Mouse (Mus musculus) thymus, adult 2 months (tissue): ENCODE measurements around the gene Morn2. TPM values are rescaled to one million over a fixed set of nuclear protein-coding genes. Genes with fewer than 3 reads are reported as not detected.

Experiments used
- DNase-seq: peaks from one replicate; pipeline ENCODE4 v3.0.0; 2021
- H3K27ac ChIP-seq: fragments of 200-500 bp; 2 replicates; pipeline ENCODE4 v1.5.1; 2012; ENCODE audit warnings: low read length, control low read depth; ENCODE audit not compliant: control insufficient read depth, insufficient read depth
- H3K27me3 ChIP-seq: fragments of 200-500 bp; 2 replicates; pipeline ENCODE4 v1.6.1; 2012; ENCODE audit warnings: mild to moderate bottlenecking, low read length, moderate library complexity, mixed read lengths; ENCODE audit not compliant: control insufficient read depth, insufficient read depth
- H3K36me3 ChIP-seq: fragments of 200-500 bp; 2 replicates; pipeline ENCODE4 v1.6.1; 2012; ENCODE audit warnings: mild to moderate bottlenecking, low read length, moderate library complexity; ENCODE audit not compliant: control insufficient read depth, insufficient read depth
- H3K4me1 ChIP-seq: fragments of 200-500 bp; replicated peaks from 2 replicates; pipeline ENCODE4 v1.6.1; 2012; ENCODE audit warnings: low read length; ENCODE audit not compliant: control insufficient read depth, insufficient read depth
- H3K4me3 ChIP-seq: fragments of 200-500 bp; 2 replicates; pipeline ENCODE4 v1.5.1; 2012; ENCODE audit warnings: mild to moderate bottlenecking, low read length, control low read depth, moderate library complexity; ENCODE audit not compliant: control insufficient read depth, insufficient read depth
- CTCF ChIP-seq: fragments of 200-500 bp; IDR thresholded peaks from 2 replicates; pipeline ENCODE4 v1.5.1; 2012; ENCODE audit warnings: mild to moderate bottlenecking, control low read depth, low read length, moderate library complexity, borderline replicate concordance; ENCODE audit not compliant: control insufficient read depth, poor library complexity, insufficient read depth; ENCODE audit errors: extremely low read depth
- POLR2A ChIP-seq: fragments of 200-500 bp; IDR thresholded peaks from 2 replicates; pipeline ENCODE4 v1.6.1; 2012; ENCODE audit warnings: mild to moderate bottlenecking, low read length, control low read depth, moderate library complexity; ENCODE audit not compliant: control insufficient read depth, poor library complexity, insufficient read depth; ENCODE audit errors: extremely low read depth
- WGBS: fragments of 180-500 bp; shearing (Covaris S2); methylation state at CpG from one replicate; pipeline ENCODE4 v1.1.7; 2018; 5-methylcytosine and 5-hydroxymethylcytosine counted together
- polyA plus RNA-seq: library from polyadenylated mRNA; depleted of rRNA; stranded (reverse); fragments of >200 nt; gene quantifications from 2 replicates; pipeline ENCODE4 v1.2.3, GENCODE M21; 2012; rRNA removed

Morn2 gene
- polyA plus RNA-seq = 2.5 and 3.8 TPM in 2 replicates

GRCm38 (mm10) chr17:80290074-80290657 is at the start of gene Morn2, which contains the start of gene Dhx57:
TSS of gene Morn2 (plus strand) at chr17:80290203.
TSS of gene Dhx57 (minus strand) at chr17:80290476.
- TF ChIP-seq POLR2A (no peak), CTCF (no peak)
- H3K36me3 ChIP-seq = no peaks in the 10 kb centered on the region
- 2% methylated on average over 35 of the region's 35 CpGs for WGBS
- no peaks in the 10 kb centered on the region for H3K27me3 ChIP-seq
- DNase-seq = peak; percentile 98
- H3K4me1 ChIP-seq = peaks cover 6% of the 10 kb centered on the region; the same call in 1 of the 2 replicates
- peak within 1 kb of the TSS; percentile 38 for H3K27ac ChIP-seq
- H3K4me3 ChIP-seq = peak within 1 kb of the TSS; percentile 83

- 96% methylated on average over 9 of the region's 9 CpGs for WGBS
- DNase-seq = no peak
- H3K36me3 ChIP-seq = peaks cover 39% of the 10 kb centered on the region
- TF ChIP-seq POLR2A (no peak), CTCF (no peak)
- H3K27ac ChIP-seq = no peak overlapping the region
- H3K4me3 ChIP-seq = no peak overlapping the region
- H3K4me1 ChIP-seq = no peaks in the 10 kb centered on the region
- H3K27me3 ChIP-seq = no peaks in the 10 kb centered on the region
Observed at GRCm38 (mm10) chr17:80241594-80241993, 48.4 kb upstream of the Morn2 start.

GRCm38 (mm10) chr17:80243116-80243515 is 46.9 kb upstream of the Morn2 start:
- DNase-seq = no peak
- H3K4me1 ChIP-seq = no peaks in the 10 kb centered on the region
- H3K27ac ChIP-seq = no peak overlapping the region
- 96% methylated on average over 13 of the region's 13 CpGs for WGBS
- H3K36me3 ChIP-seq = peaks cover 37% of the 10 kb centered on the region
- no peaks in the 10 kb centered on the region for H3K27me3 ChIP-seq
- H3K4me3 ChIP-seq = no peak overlapping the region
- TF ChIP-seq CTCF (no peak), POLR2A (no peak)

GRCm38 (mm10) chr17:80252757-80253525 is 37.1 kb upstream of the Morn2 start:
- DNase-seq = no peak
- no peaks in the 10 kb centered on the region for H3K27me3 ChIP-seq
- 94% methylated on average over 13 of the region's 13 CpGs for WGBS
- no peaks in the 10 kb centered on the region for H3K4me1 ChIP-seq
- no peak for TF ChIP-seq CTCF
- no peak for TF ChIP-seq POLR2A
- H3K36me3 ChIP-seq = peaks cover 60% of the 10 kb centered on the region
- no peak overlapping the region for H3K27ac ChIP-seq
- H3K4me3 ChIP-seq = no peak overlapping the region

GRCm38 (mm10) chr17:80254421-80254820 is 35.6 kb upstream of the Morn2 start:
- DNase-seq = no peak
- TF ChIP-seq CTCF (no peak), POLR2A (no peak)
- no peaks in the 10 kb centered on the region for H3K27me3 ChIP-seq
- no peak overlapping the region for H3K27ac ChIP-seq
- over 99% methylated on average over 5 of the region's 5 CpGs for WGBS
- no peak overlapping the region for H3K4me3 ChIP-seq
- peaks cover 64% of the 10 kb centered on the region for H3K36me3 ChIP-seq
- no peaks in the 10 kb centered on the region for H3K4me1 ChIP-seq

GRCm38 (mm10) chr17:80255208-80255607 is 34.8 kb upstream of the Morn2 start:
- DNase-seq = no peak
- Histone ChIP-seq H3K36me3 (peaks cover 61% of the 10 kb centered on the region), H3K4me1 (no peaks in the 10 kb centered on the region), H3K27ac (no peak overlapping the region), H3K4me3 (no peak overlapping the region), H3K27me3 (no peaks in the 10 kb centered on the region)
- no peak for TF ChIP-seq POLR2A
- WGBS = 92% methylated on average over 13 of the region's 13 CpGs
